Mouse (Mus musculus) NIH3T3 (cell line): ENCODE data around the gene Fkbp2.

Experiments used
- DNase-seq: peaks from one replicate; pipeline ENCODE4 v3.0.0-alpha.2; 2012; ENCODE audit warnings: low read depth

Fkbp2 gene

DNA sequence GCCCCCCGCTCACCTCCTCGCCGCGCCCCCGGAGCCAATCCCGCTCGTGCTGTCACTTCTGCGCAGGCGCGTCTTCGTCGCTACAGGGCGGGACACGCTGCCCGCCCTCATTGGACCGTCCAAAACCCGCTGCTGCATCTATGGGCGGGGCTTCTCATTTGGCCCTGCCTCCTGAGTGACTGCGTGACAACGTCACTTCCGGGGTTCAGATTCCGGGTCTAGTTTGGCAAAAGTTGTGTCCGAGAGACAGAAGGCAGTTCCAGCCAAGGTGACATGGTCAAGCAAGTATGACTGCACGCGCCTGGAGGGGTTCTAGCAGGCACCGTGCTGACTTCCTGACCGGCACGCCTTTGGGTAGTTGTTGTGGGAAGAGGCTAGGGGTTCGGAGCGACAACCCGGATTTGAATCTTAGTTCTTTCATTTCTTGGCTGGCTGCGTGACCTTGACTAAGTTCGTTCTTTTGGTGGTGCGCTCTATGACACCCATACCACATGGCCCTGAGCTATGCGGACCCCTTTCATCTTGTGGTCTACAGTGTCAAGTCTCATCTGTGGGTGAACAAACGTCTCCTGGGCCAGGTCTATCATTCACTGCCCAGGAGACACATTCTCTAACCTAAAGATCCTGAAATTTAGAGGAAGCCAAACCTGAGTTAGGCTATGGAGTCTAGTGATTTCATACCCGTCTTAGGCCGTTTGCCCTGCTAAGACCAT lies at the start of gene Fkbp2:
Gene Fkbp2 (minus strand): TSS at position 121 of the 713 bp plus-strand sequence.
- peak; percentile 100 for DNase-seq

DNA sequence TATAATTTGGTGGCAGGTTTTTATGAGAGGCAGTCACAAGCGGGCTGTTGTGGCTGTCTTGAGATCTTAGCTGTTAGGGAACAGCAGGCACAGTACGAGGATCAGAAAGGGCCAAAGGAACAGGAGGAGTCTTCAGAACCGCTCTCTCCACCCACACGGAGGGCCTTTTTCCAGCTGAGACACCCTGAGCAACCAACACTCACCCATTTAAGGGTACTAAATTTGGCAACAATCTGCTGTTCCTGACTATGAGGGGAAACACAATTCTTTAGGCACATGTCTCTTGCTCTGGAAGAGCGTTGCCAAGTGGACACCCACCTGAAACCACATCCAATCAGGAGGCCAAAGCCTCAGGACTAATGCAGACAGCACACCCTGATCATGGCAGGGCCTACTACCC lies 49.2 kb upstream of the Fkbp2 start:
- DNase-seq = no peak

GRCm38 (mm10) chr19:7020224-7020641 lies 39.9 kb upstream of the Fkbp2 start:
- peak; percentile 73 for DNase-seq

DNA sequence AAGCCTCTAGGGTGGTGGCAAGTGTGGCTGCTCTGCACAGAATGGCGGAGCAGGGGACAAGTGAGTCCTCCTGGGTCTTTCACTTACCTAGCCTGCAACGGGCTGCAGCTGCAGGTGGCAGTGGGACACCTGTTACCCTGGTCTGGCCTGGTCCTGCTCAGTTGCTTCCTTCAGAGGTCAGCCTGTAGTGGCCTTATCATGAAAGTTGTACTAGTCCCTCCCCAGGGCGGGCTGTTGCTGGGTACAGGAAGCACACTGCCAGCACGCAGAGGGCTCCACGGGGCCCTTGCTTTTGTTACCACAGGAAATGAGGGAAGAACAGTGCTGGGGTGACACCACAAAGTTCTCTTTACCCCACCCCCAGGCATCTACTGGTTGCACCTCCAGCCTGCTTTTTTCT lies 38.9 kb upstream of the Fkbp2 start, which contains the start of gene Fermt3:
Gene Fermt3 (minus strand): TSS at position 279 of the 400 bp plus-strand sequence.
- no peak for DNase-seq

DNA sequence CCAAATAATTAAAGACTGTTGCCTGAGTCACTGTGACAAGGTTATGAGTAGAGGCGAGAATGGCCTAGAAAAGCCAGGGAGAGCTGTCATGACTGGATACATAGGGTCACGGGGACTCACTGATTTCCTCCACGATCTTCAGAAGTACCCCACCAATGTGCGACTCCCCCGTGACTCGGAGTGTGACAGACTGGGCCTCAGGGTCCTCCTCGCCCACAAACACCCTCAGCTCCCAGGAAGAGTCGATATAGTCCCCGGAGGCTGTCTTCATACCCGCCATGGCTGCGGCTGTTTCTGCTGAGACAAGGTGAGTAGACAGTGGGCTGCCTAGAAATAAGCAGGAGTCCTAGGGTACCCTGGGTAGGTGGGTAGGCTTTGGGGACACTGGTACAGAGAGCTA lies 38.2 kb upstream of the Fkbp2 start:
- DNase-seq = no peak

DNA sequence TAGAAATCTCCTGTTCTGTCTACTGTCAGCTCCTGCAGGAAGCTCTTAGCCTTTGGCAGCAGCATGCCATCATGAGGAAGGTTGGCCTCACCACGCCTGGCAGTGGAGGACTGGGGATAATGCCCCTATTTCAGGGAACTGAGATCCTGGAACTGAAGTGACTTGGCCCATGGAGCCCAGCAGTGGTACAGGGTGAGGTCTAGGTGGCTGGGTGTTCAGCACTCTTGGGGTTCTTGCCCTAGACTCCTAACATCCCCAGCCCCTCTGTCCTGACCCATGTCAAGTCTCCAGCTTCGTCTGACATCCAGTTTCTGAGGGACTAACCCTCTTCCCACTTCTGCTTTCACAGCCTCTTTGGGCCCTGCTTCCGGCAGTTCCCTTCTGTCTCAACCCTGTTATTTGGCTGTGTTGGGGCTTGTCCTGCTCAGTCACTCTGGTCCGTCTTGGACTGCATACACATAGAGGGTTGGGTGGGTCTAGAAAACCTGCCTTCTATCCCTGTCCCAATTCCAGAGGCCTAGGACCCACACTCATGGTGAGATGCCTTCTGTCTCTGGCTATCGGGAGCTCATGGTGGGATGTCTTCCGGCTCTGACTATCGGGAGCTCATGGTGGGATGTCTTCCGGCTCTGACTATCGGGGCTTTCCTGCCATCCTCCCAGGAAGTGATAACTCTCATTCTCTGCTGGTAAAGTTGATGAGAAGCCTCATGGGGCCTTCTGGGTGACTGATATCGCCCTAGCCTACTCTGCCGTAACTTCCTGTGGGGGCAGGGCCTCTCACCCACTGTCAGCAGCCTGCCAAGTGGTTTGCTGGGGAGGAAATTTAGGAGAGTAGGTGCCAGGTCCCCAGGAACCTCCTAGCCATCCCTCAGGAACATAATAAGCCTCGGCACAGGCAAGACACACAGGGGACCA lies 37.5 kb upstream of the Fkbp2 start:
- no peak for DNase-seq

- no peak for DNase-seq
Measured at GRCm38 (mm10) chr19:7014481-7015135, 34.3 kb upstream of the Fkbp2 start.

- no peak for DNase-seq
Measured at GRCm38 (mm10) chr19:7013984-7014383, 33.7 kb upstream of the Fkbp2 start.

DNA sequence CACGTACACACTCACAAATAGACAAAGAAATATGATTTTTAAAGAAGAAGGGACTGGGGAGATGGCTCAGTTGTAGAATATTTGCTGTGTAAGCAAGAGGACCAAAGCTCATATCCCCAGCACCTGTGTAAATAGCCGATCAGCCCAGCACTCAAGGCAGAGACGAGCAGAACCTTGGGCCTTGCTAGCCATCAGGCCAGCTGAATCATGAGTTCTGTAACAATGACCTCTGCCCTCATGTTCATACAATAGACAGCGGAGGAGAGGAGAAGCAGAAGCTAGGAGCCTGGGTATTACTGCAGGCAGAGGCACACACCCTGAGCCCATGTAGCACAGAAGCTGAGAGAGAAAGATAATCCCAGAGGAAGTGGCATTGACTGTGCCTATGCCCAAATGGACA lies 32.1 kb upstream of the Fkbp2 start:
- DNase-seq = no peak

GRCm38 (mm10) chr19:7006892-7007593 lies 26.7 kb upstream of the Fkbp2 start:
- DNase-seq = no peak

GRCm38 (mm10) chr19:6999360-7000063 lies 19.2 kb upstream of the Fkbp2 start:
- DNase-seq = no peak

- no peak for DNase-seq
Measured at GRCm38 (mm10) chr19:6997721-6998290, 17.5 kb upstream of the Fkbp2 start.

DNA sequence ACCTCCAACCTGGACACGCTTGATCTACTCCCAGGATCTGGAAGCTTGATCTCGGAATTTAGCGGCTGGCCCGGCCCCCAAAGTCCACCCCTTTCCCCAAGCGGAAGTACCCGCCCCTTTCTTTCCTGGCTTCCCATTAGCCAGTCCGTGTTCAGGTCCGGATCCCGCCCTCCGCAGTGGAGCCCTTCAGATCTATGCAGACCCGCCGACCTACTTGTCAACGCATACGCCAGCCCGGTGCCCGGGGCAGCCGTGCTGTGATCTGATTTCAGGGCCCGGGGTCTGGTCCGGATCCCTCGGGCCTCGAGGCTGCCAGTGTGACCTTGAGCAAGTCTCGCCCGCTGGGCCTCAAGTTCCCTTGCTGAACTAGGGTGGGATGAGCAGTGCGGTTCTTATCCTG lies 15.7 kb upstream of the Fkbp2 start, which contains the start of the genes Nudt22 and Trpt1:
Gene Nudt22 (minus strand): TSS at position 112 of the 400 bp plus-strand sequence.
Gene Trpt1 (plus strand): TSS at position 126 of the 400 bp plus-strand sequence.
- peak; percentile 92 for DNase-seq

DNA sequence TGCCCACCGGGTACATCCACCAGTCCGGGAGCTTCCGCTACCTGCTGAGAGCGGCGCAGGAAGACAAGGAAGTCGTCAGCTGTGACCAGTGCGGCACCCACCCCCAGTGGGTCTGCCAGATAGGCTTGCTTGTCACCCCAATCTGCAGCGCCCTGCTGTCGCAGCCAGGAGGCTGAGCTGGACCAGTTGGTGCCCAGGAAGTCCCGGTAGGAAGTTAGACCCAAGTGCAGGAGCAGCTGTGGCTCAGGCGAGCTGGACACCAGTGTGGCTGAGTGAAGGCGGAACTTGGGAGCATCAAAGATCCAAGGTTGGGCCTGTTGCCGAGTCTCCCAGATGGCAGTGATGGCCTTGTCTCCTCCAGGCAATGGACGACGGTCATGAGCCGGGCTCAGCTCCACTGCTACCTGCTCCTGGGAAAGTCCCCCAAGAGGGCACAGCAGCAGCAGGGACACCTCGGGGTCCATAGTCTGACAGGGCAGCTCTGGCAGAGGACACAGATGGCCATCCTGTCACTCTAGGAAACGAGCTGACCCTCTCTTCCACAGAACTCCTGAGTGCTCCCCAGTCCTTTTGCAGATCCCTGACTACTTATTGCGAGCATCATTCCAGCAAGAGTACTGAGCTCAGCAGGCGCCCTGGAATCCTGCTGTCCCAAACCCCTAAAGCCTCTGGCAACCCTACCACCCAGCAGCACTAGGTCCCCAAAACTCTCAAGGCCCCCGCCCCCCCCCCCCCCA lies 15.1 kb upstream of the Fkbp2 start:
- DNase-seq = no peak

DNA sequence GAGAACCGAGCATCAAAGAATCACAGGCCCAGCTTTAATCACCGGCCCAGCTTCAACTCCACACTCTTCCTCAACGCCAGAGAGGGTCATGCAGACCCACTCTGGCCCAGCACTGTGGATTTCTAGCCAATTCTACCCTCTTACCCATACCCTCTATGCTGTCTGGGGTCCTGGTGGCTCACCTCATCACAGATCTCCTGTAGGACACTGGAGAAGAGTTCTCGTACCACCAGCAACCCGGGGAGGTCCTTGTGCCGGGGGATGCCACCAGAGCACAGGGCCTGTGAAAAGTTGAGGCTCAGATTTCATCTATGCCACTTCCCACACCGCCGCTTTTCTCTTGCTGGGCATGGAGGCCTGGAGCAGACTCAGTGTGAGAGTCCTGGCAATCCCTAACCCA lies 14.2 kb upstream of the Fkbp2 start:
- no peak for DNase-seq

- no peak for DNase-seq
Measured at GRCm38 (mm10) chr19:6994002-6994401, 13.7 kb upstream of the Fkbp2 start.

- DNase-seq = no peak
Measured at GRCm38 (mm10) chr19:6993011-6993770, 12.9 kb upstream of the Fkbp2 start.

- peak; percentile 98 for DNase-seq
Measured at GRCm38 (mm10) chr19:6992011-6992858, 11.9 kb upstream of the Fkbp2 start, which contains the start of gene Dnajc4. Gene Dnajc4 (minus strand): TSS chr19:6992572.
